Mouse (Mus musculus) bone marrow, adult 2 months (tissue): ENCODE data around the gene Derl3.

ENCODE experiments used
- CTCF ChIP-seq: fragments of 200-500 bp; IDR thresholded peaks from 2 replicates; pipeline ENCODE4 v1.5.1; 2011; ENCODE audit warnings: low read length, control low read depth; ENCODE audit not compliant: control insufficient read depth, insufficient read depth
- POLR2A ChIP-seq: fragments of 200-500 bp; IDR thresholded peaks from 2 replicates; pipeline ENCODE4 v1.6.1; 2011; ENCODE audit warnings: low read depth, mild to moderate bottlenecking, control low read depth, low read length, borderline replicate concordance; ENCODE audit not compliant: control insufficient read depth

GRCm38 (mm10) chr10:75889406-75890153 lies 3.6 kb upstream of the Derl3 start:
- no peak for TF ChIP-seq CTCF
- no peak for TF ChIP-seq POLR2A
